Mouse (Mus musculus) testis, adult 2 months (tissue): ENCODE results near the gene Per1. TPM values are rescaled to one million over a fixed set of nuclear protein-coding genes. Genes with fewer than 3 reads are reported as not detected.

Source experiments
- H3K27ac ChIP-seq: fragments of 200-500 bp; 2 replicates; pipeline ENCODE4 v1.5.1; 2012; ENCODE audit warnings: low read depth, low read length; ENCODE audit not compliant: control insufficient read depth, insufficient read depth
- H3K27me3 ChIP-seq: fragments of 200-500 bp; 2 replicates; pipeline ENCODE4 v1.6.1; 2012; ENCODE audit warnings: mild to moderate bottlenecking, low read length, moderate library complexity; ENCODE audit not compliant: control insufficient read depth, insufficient read depth
- H3K36me3 ChIP-seq: fragments of 200-500 bp; 2 replicates; pipeline ENCODE4 v1.6.1; 2012; ENCODE audit warnings: mild to moderate bottlenecking, low read length; ENCODE audit not compliant: control insufficient read depth, insufficient read depth
- H3K4me1 ChIP-seq: fragments of 200-500 bp; 2 replicates; pipeline ENCODE4 v1.6.1; 2012; ENCODE audit warnings: low read length; ENCODE audit not compliant: control insufficient read depth, insufficient read depth
- H3K4me3 ChIP-seq: fragments of 200-500 bp; 2 replicates; pipeline ENCODE4 v1.5.1; 2012; ENCODE audit warnings: low read depth, mild to moderate bottlenecking, low read length, moderate library complexity, mixed read lengths; ENCODE audit not compliant: control insufficient read depth
- CTCF ChIP-seq: fragments of 200-500 bp; IDR thresholded peaks from 2 replicates; pipeline ENCODE4 v1.5.1; 2012; ENCODE audit warnings: low read depth, mild to moderate bottlenecking, inconsistent platforms, low read length, moderate library complexity; ENCODE audit not compliant: control insufficient read depth, insufficient read depth, insufficient replicate concordance
- POLR2A ChIP-seq: fragments of 200-500 bp; IDR thresholded peaks from 2 replicates; pipeline ENCODE4 v1.6.1; 2012; ENCODE audit warnings: low read depth, mild to moderate bottlenecking, inconsistent platforms, low read length, moderate library complexity; ENCODE audit not compliant: control insufficient read depth
- polyA plus RNA-seq: library from polyadenylated mRNA; depleted of rRNA; stranded (reverse); fragments of >200 nt; gene quantifications from 2 replicates; pipeline ENCODE4 v1.2.3, GENCODE M21; 2012

The Per1 gene
- polyA plus RNA-seq, 1 experiment: 103 TPM

DNA sequence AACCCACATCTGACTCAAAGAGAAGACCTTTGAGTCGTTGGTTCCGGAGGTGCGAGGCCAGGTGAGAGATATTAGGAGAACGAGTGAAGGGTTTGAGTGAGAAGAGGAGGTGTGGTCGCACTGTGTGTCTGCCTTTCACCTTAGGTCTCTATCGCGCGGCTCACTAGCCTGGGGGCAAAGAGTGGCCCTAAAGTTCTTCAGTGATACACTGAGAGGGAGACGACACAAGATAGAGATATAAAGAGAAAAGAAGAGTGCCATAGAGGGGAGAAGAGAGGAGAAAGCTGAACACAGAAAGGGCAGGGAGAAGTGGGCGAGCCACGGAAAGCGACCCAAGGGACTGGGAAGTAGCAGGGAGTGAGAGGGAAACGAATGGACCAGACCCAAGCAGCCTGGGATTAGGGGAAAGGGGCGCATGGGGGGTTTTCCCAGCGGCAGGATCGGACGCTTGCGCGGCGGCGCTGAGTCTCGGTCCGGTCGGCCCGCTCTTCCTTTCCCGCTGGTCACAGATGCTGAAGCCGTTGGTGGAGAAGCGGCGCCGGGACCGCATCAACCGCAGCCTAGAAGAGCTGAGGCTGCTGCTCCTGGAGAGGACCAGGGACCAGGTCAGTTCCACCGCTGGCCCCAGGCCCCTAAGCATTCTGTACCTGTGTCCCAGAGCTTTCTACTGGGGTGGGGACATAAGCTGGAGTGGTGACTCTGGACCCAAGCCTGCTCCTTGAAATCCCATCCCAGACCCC is 26.2 kb downstream of the Per1 start:
- no peaks in the 10 kb centered on the region for H3K27me3 ChIP-seq
- peaks cover 50% of the 10 kb centered on the region for H3K4me1 ChIP-seq
- H3K36me3 ChIP-seq: no peaks in the 10 kb centered on the region
- H3K4me3 ChIP-seq: peak overlapping the region; percentile 35
- no peak for TF ChIP-seq POLR2A
- no peak overlapping the region for H3K27ac ChIP-seq

DNA sequence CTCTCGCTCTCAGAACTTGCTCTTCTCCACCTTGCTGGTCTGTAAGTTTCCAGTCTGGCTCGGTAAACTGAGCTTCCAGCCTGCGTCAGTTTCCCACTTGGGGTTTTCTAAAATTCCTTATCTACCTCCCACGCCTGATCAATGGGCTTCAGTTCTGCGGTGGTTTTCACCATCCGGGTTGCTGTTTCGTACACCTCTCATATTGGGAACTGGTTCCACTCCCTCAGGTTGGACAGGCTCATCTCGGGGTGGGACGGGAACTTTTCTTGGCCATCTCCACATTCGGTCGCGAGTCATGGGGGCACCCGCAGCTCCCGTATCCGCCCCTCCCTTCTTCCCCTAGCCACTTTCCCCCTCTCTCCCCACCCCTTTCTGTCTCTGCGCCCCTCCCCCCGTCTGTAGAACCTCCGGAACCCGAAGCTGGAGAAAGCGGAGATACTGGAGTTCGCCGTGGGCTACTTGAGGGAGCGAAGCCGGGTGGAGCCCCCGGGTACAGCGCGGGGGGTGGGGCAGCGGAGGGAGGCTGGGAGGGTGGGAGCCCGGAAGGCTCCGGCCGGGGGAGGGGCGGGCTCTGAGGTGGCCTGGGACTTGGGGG is 26.8 kb downstream of the Per1 start:
- H3K27ac ChIP-seq: no peak overlapping the region

DNA sequence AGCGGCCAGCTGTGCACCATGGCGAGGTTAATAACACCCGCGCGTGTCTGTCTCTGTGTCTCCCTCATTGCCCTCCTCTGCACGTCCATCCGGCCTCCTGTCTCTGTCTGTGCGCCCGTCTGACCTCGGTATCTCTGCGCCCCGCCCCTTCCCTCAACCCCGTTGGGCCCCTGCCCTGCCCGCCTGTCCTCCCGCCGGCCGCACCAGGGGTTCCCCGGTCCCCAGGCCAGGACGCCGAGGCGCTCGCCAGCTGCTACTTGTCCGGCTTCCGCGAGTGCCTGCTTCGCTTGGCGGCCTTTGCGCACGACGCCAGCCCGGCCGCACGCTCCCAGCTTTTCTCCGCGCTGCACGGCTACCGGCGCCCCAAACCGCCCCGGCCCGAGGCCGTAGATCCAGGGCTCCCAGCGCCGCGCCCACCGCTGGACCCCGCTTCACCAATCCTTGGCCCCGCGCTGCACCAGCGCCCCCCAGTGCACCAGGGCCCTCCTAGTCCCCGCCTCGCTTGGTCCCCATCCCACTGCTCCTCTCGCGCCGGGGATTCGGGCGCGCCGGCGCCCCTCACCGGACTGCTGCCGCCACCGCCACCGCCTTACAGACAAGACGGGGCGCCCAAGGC is 27.4 kb downstream of the Per1 start, which contains the start of gene 9130213A22Rik:
TSS of gene 9130213A22Rik (minus strand) at position 254 of the 616 bp plus-strand sequence.
- H3K4me3 ChIP-seq: peak within 1 kb of the TSS; percentile 90
- H3K27ac ChIP-seq: peak within 1 kb of the TSS; percentile 9
- no peaks in the 10 kb centered on the region for H3K27me3 ChIP-seq
- H3K4me1 ChIP-seq: peaks cover 52% of the 10 kb centered on the region
- no peaks in the 10 kb centered on the region for H3K36me3 ChIP-seq
- TF ChIP-seq CTCF (peak; percentile 21; the same call in 1 of the 2 replicates), POLR2A (no peak)

More for the DNA sequence above, 26.8 kb downstream of the Per1 start:
- TF ChIP-seq POLR2A (no peak), CTCF (no peak)
- no peaks in the 10 kb centered on the region for H3K27me3 ChIP-seq
- no peaks in the 10 kb centered on the region for H3K36me3 ChIP-seq
- peaks cover 52% of the 10 kb centered on the region for H3K4me1 ChIP-seq
- H3K4me3 ChIP-seq: peak overlapping the region; percentile 76

DNA sequence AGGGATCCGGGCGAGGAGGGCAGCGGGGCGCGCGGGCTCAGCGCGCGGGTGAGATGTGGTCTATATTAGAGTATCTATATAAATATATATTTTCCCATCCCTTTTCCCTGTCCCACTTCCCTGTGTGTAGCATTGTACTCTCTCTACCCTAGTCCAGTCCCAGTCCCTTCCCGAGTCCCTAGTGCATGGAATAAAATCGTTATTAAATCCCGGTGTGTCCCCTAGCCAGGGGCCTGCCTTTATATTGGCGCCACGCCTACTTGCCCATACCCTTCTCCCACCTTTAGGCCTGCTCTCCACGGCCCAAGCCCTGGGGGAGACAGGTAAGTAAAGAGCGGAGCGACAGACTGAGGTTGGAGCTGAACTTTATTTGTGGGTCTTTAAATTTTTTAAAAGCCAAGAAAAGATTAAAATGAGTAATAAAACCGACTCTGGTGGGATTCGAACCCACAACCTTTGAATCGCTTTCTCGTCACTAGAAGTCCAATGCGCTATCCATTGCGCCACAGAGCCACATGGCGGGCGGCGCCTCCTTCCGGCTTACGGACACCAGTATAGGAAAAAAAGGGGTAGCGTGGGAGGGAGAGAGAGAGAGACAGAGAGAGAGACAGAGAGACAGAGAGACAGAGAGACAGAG is 28.2 kb downstream of the Per1 start:
- no peak overlapping the region; the same call in 1 of the 2 replicates for H3K27ac ChIP-seq
- H3K27me3 ChIP-seq: no peaks in the 10 kb centered on the region
- no peak for TF ChIP-seq POLR2A
- TF ChIP-seq CTCF: no peak
- H3K4me1 ChIP-seq: peaks cover 45% of the 10 kb centered on the region
- H3K4me3 ChIP-seq: peak overlapping the region; percentile 90
- H3K36me3 ChIP-seq: no peaks in the 10 kb centered on the region

DNA sequence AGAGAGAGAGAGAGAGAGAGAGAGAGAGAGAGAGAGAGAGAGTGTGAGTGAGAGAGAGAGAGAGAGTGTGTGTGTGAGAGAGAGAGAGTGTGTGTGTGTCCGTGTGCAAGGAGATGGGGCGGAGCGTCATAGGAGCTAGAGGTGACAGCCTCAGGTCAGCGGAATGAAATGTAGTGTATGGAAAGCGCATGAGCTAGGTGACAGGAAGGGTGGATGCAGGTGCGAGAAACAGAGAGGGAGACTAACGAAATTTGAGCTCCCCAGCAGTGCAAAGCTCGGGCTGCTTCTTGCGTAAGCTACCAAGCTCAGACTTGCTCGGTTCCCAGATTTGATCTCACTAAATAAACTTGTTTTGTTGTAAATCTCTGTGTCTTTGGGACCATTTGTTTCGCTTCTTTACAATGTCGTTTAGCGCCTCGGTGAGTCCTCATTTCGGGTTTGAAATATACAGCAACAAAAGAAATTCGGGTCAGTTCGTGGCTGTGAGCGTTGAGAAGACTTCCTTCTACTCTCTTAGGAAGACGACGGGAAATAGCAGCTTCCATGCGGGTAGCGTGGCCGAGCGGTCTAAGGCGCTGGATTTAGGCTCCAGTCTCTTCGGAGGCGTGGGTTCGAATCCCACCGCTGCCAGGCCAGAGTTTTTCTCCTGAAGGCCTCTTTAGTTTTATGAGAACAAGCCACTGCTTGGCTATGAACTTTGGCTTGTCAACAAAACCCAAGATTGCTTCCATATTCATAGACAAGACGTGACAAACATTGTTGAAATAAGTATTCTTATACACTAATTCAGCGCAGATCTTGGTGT is 28.9 kb downstream of the Per1 start:
- Histone ChIP-seq H3K4me3 (peak overlapping the region; percentile 90), H3K27ac (peak overlapping the region; percentile 71), H3K4me1 (peaks cover 40% of the 10 kb centered on the region), H3K27me3 (no peaks in the 10 kb centered on the region), H3K36me3 (no peaks in the 10 kb centered on the region)
- TF ChIP-seq CTCF: no peak

DNA sequence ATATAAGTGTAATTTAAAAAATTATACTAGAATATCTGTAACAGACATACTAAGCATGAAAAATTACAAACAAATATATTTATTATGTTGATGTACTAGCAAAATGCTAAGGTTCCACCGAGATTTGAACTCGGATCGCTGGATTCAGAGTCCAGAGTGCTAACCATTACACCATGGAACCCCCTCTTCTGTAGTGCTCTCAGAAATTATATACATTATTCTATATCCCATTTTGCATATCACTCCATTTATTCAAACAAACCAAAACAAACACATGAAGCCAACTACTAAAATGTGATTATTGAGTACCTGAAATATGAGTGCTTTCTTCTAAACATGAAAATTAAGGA is 29.5 kb downstream of the Per1 start:
- no peaks in the 10 kb centered on the region for H3K27me3 ChIP-seq
- TF ChIP-seq CTCF: no peak
- no peak for TF ChIP-seq POLR2A
- no peak overlapping the region for H3K4me3 ChIP-seq
- H3K36me3 ChIP-seq: no peaks in the 10 kb centered on the region
- no peak overlapping the region for H3K27ac ChIP-seq
- H3K4me1 ChIP-seq: peaks cover 34% of the 10 kb centered on the region
